Mouse (Mus musculus) MEL (cell line): ENCODE measurements around the gene Enox1. TPM values are rescaled to one million over a fixed set of nuclear protein-coding genes. Genes with fewer than 3 reads are reported as not detected.

Experiments
- DNase-seq: peaks from one replicate; pipeline ENCODE4 v3.0.0; 2011; ENCODE audit warnings: low read depth, low spot score
- H3K27ac ChIP-seq: 2 replicates; pipeline ENCODE4 v1.5.1; 2012; ENCODE audit warnings: low read depth, mild to moderate bottlenecking, control low read depth, low read length, moderate library complexity; ENCODE audit not compliant: control insufficient read depth
- H3K27me3 ChIP-seq, 2 experiments: fragments of 150-350 bp in 1 of 2; sonication (generic) in 1 of 2; 2 replicates each; pipeline ENCODE4 v1.6.1; 2012; ENCODE audit warnings: low read length in 2 of 2, mild to moderate bottlenecking in 2 of 2, improper control_type of control experiment in 1 of 2, moderate library complexity in 1 of 2; ENCODE audit not compliant: insufficient read depth in 2 of 2, control insufficient read depth in 1 of 2
- H3K36me3 ChIP-seq, 2 experiments: 2 replicates each; pipeline ENCODE4 v1.6.1; 2012 to 2014; ENCODE audit warnings: low read length in 2 of 2, improper control_type of control experiment in 1 of 2, inconsistent platforms in 1 of 2, mild to moderate bottlenecking in 1 of 2; ENCODE audit not compliant: insufficient read depth in 2 of 2, control insufficient read depth in 1 of 2
- H3K4me1 ChIP-seq, 2 experiments: fragments of 150-350 bp in 1 of 2; sonication (generic) in 1 of 2; 2 replicates each; pipeline ENCODE4 v1.6.1; 2012; ENCODE audit warnings: low read length in 2 of 2, improper control_type of control experiment in 1 of 2, mild to moderate bottlenecking in 1 of 2; ENCODE audit not compliant: insufficient read depth in 2 of 2, control insufficient read depth in 1 of 2
- H3K4me3 ChIP-seq, 2 experiments: fragments of 150-350 bp in 1 of 2; sonication (generic) in 1 of 2; 2 replicates each; pipeline ENCODE4 v1.5.1; 2012; ENCODE audit warnings: low read depth in 2 of 2, low read length in 2 of 2, mild to moderate bottlenecking in 2 of 2, moderate library complexity in 2 of 2, control low read depth in 1 of 2, improper control_type of control experiment in 1 of 2; ENCODE audit not compliant: control insufficient read depth in 1 of 2, insufficient read depth in 1 of 2
- H3K79me2 ChIP-seq: 2 replicates; pipeline ENCODE4 v1.6.1; 2012; ENCODE audit warnings: mild to moderate bottlenecking, low read length, moderate library complexity; ENCODE audit not compliant: control insufficient read depth, poor library complexity, insufficient read depth
- H3K9ac ChIP-seq: 2 replicates; pipeline ENCODE4 v1.6.1; 2012; ENCODE audit warnings: low read depth, mild to moderate bottlenecking, control low read depth, low read length, moderate library complexity; ENCODE audit not compliant: control insufficient read depth, poor library complexity, severe bottlenecking
- H3K9me3 ChIP-seq: fragments of 150-350 bp; sonication (generic); replicated peaks from 2 replicates; pipeline ENCODE4 v1.6.1; 2012; ENCODE audit warnings: mild to moderate bottlenecking, low read length, improper control_type of control experiment, moderate library complexity; ENCODE audit not compliant: insufficient read depth
- CHD1 ChIP-seq: IDR thresholded peaks from 2 replicates; pipeline ENCODE4 v1.6.1; 2012; ENCODE audit warnings: low read depth, mild to moderate bottlenecking, inconsistent platforms, low read length, improper control_type of control experiment
- CTCF ChIP-seq, 3 experiments: IDR thresholded peaks in 2 of 3; conservative IDR thresholded peaks in 1 of 3; 2 replicates each; pipeline ENCODE4 v1.5.1; 2011 to 2012; ENCODE audit warnings: low read length in 3 of 3, low read depth in 2 of 3, mild to moderate bottlenecking in 2 of 3, improper control_type of control experiment in 1 of 3, inconsistent platforms in 1 of 3, mixed read lengths in 1 of 3, moderate library complexity in 1 of 3; ENCODE audit not compliant: control insufficient read depth in 1 of 3, insufficient read depth in 1 of 3, poor library complexity in 1 of 3, severe bottlenecking in 1 of 3
- E2F4 ChIP-seq: IDR thresholded peaks from 2 replicates; pipeline ENCODE4 v1.6.1; 2011; ENCODE audit warnings: low read depth, low read length, improper control_type of control experiment, borderline replicate concordance
- EP300 ChIP-seq, 2 experiments: IDR thresholded peaks; 2 replicates each; pipeline ENCODE4 v1.6.1; 2011; ENCODE audit warnings: improper control_type of control experiment in 2 of 2, low read length in 2 of 2, low read depth in 1 of 2, mild to moderate bottlenecking in 1 of 2
- ETS1 ChIP-seq: IDR thresholded peaks from 2 replicates; pipeline ENCODE4 v1.6.1; 2012; ENCODE audit warnings: low read depth, mild to moderate bottlenecking, inconsistent platforms, low read length, improper control_type of control experiment, moderate library complexity
- GATA1 ChIP-seq: IDR thresholded peaks from 2 replicates; pipeline ENCODE4 v1.6.1; 2011; ENCODE audit warnings: low read depth, low read length, improper control_type of control experiment
- HCFC1 ChIP-seq: IDR thresholded peaks from 2 replicates; pipeline ENCODE4 v1.6.1; 2012; ENCODE audit warnings: low read depth, mild to moderate bottlenecking, inconsistent platforms, low read length, improper control_type of control experiment, moderate library complexity
- MAZ ChIP-seq: IDR thresholded peaks from 2 replicates; pipeline ENCODE4 v1.6.1; 2012; ENCODE audit warnings: low read depth, mild to moderate bottlenecking, inconsistent platforms, low read length, improper control_type of control experiment
- MEF2A ChIP-seq: IDR thresholded peaks from 2 replicates; pipeline ENCODE4 v1.6.1; 2014; ENCODE audit warnings: low read depth, mild to moderate bottlenecking, inconsistent platforms, low read length, improper control_type of control experiment; ENCODE audit not compliant: poor library complexity, insufficient replicate concordance, severe bottlenecking; ENCODE audit errors: extremely low read depth
- MXI1 ChIP-seq: IDR thresholded peaks from 2 replicates; pipeline ENCODE4 v1.6.1; 2011; ENCODE audit warnings: mild to moderate bottlenecking, low read depth, low read length, improper control_type of control experiment
- MYC ChIP-seq: IDR thresholded peaks from 2 replicates; pipeline ENCODE4 v1.6.1; 2011; ENCODE audit warnings: low read depth, mild to moderate bottlenecking, low read length, improper control_type of control experiment, moderate library complexity
- NRF1 ChIP-seq: IDR thresholded peaks from 2 replicates; pipeline ENCODE4 v1.6.1; 2014; ENCODE audit warnings: low read depth, mild to moderate bottlenecking, inconsistent platforms, low read length, improper control_type of control experiment, moderate library complexity; ENCODE audit not compliant: poor library complexity, insufficient read depth, severe bottlenecking
- POLR2A ChIP-seq, 2 experiments: IDR thresholded peaks; 2 replicates each; pipeline ENCODE4 v1.6.1; 2011 to 2012; ENCODE audit warnings: low read length in 2 of 2, mild to moderate bottlenecking in 2 of 2, control low read depth in 1 of 2, improper control_type of control experiment in 1 of 2, low read depth in 1 of 2, moderate library complexity in 1 of 2; ENCODE audit not compliant: control insufficient read depth in 1 of 2, insufficient read depth in 1 of 2, poor library complexity in 1 of 2
- POLR2AphosphoS2 ChIP-seq: IDR thresholded peaks from 2 replicates; pipeline ENCODE4 v1.6.1; 2011; ENCODE audit warnings: low read length, improper control_type of control experiment
- POLR2AphosphoS5 ChIP-seq: IDR thresholded peaks from 2 replicates; pipeline ENCODE4 v1.6.1; 2012; ENCODE audit warnings: low read depth, borderline replicate concordance, mild to moderate bottlenecking, inconsistent platforms, low read length, moderate library complexity, mixed read lengths
- RAD21 ChIP-seq: IDR thresholded peaks from 2 replicates; pipeline ENCODE4 v1.6.1; 2011; ENCODE audit warnings: mild to moderate bottlenecking, low read depth, low read length, improper control_type of control experiment
- SIN3A ChIP-seq: IDR thresholded peaks from 2 replicates; pipeline ENCODE4 v1.6.1; 2012; ENCODE audit warnings: low read length, improper control_type of control experiment, inconsistent platforms
- TAL1 ChIP-seq: IDR thresholded peaks from 2 replicates; pipeline ENCODE4 v1.6.1; 2012; ENCODE audit warnings: mild to moderate bottlenecking, inconsistent platforms, low read length, moderate library complexity, mixed read lengths
- UBTF ChIP-seq: IDR thresholded peaks from 2 replicates; pipeline ENCODE4 v1.6.1; 2012; ENCODE audit warnings: low read depth, mild to moderate bottlenecking, inconsistent platforms, low read length, improper control_type of control experiment, moderate library complexity, borderline replicate concordance; ENCODE audit not compliant: insufficient read depth
- USF2 ChIP-seq, 2 experiments: IDR thresholded peaks; 2 replicates each; pipeline ENCODE4 v1.6.1; 2011 to 2012; ENCODE audit warnings: improper control_type of control experiment in 2 of 2, low read length in 2 of 2, borderline replicate concordance in 1 of 2, inconsistent platforms in 1 of 2, low read depth in 1 of 2, mild to moderate bottlenecking in 1 of 2; ENCODE audit not compliant: insufficient read depth in 1 of 2
- ZC3H11A ChIP-seq: IDR thresholded peaks from 2 replicates; pipeline ENCODE4 v1.6.1; 2012; ENCODE audit warnings: low read depth, mild to moderate bottlenecking, inconsistent platforms, low read length, improper control_type of control experiment
- ZMIZ1 ChIP-seq: IDR thresholded peaks from 2 replicates; pipeline ENCODE4 v1.6.1; 2012; ENCODE audit warnings: low read depth, mild to moderate bottlenecking, inconsistent platforms, low read length, improper control_type of control experiment, moderate library complexity
- polyA plus RNA-seq, 2 experiments: library from polyadenylated mRNA; stranded (reverse) in 1 of 2; unstranded in 1 of 2; fragments of >175 nt in 1 of 2; fragments of >200 nt in 1 of 2; gene quantifications; 2 replicates each; pipeline versions ENCODE4 v1.2.1 to v1.2.4; 2012; ENCODE audit warnings: low replicate concordance in 2 of 2, low read depth in 1 of 2; ENCODE audit not compliant: insufficient read length in 2 of 2, insufficient read depth in 1 of 2, missing spikeins in 1 of 2
- total RNA-seq: library from RNA; depleted of rRNA; stranded (reverse); fragments of 300-350 nt; gene quantifications from 2 replicates; pipeline ENCODE4 v1.2.3, GENCODE M21; 2012

Enox1 gene
- total and polyA plus RNA-seq, 3 experiments = not detected

DNA sequence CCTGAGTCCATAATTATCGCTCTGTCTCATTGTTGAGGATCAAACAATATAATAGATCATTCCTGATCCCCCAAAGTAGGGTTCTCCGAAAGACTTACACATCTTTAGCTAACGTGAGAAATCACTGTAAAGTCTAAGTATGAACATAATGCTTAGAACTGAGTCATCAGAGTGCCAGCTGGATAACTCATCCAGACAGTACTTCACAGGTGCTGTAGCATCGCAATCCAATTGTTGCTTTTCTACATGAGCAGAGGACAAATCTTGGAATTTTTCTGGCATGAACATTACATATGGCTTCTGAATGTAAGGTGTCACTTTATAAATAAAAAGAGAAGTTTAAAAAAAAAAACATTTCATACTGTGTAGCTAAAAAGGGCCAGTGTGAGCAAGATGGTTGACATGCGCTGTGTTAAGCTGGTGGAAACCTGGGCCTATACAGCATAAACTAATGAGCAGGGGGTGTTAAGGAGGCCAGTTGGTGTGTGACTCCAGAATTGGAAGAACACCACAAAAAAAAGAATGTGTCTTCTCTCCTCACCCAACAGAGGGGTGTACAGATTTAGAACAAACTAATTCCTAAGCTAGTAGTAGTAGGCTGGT is 588.2 kb downstream of the Enox1 start:
- H3K4me3 ChIP-seq = no peak overlapping the region
- TF ChIP-seq MYC (no peak), RAD21 (no peak), ETS1 (no peak), MXI1 (no peak), UBTF (no peak), NRF1 (no peak), MEF2A (no peak), TAL1 (no peak), POLR2A (IDR thresholded peaks at IDR 0.05; ENCODE audit: control insufficient read depth in 1 of 2, insufficient read depth in 1 of 2, low read depth in 1 of 2, low read length in 2 of 2, poor library complexity in 1 of 2) (no peak), POLR2AphosphoS5 (no peak), ZMIZ1 (no peak), MAZ (no peak), E2F4 (no peak), EP300 (IDR thresholded peaks at IDR 0.05; ENCODE audit: low read depth in 1 of 2, low read length in 2 of 2) (no peak), SIN3A (no peak), USF2 (IDR thresholded peaks at IDR 0.05; ENCODE audit: borderline replicate concordance in 1 of 2, insufficient read depth in 1 of 2, low read depth in 1 of 2, low read length in 2 of 2) (no peak), CHD1 (no peak)
- DNase-seq = no peak

DNA sequence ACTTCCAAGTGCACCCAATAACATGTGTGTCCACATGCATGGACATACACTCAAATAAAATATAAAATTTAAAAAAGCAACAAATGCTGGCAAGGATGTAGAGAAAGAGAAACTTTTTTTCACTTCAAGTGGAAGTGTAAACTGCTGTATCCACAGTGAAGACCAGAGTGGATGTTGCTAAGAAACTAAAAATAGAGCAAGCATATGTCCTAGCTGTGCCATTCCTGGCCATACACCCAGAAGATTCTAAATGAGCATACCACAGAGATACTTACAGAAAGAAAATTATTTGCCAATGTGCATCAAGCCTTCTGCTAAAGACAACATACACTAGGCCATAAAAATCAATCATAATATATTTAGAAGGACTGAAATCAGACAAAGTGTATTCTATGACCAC is 592.4 kb downstream of the Enox1 start:
- TF ChIP-seq E2F4 = no peak
- TF ChIP-seq POLR2A (IDR thresholded peaks at IDR 0.05; ENCODE audit: control insufficient read depth in 1 of 2, insufficient read depth in 1 of 2, low read depth in 1 of 2, low read length in 2 of 2, poor library complexity in 1 of 2) = no peak
- no peak for TF ChIP-seq TAL1
- TF ChIP-seq MXI1 = no peak
- TF ChIP-seq CTCF (IDR thresholded peaks at IDR 0.05 in 2 of 3, conservative IDR thresholded peaks at IDR 0.05 in 1 of 3; ENCODE audit: control insufficient read depth in 1 of 3, insufficient read depth in 1 of 3, low read depth in 2 of 3, low read length in 3 of 3, poor library complexity in 1 of 3, severe bottlenecking in 1 of 3) = no peak
- TF ChIP-seq EP300 (IDR thresholded peaks at IDR 0.05; ENCODE audit: low read depth in 1 of 2, low read length in 2 of 2) = no peak
- TF ChIP-seq ZC3H11A = no peak
- TF ChIP-seq POLR2AphosphoS5 = no peak
- no peak for TF ChIP-seq ETS1
- no peak for TF ChIP-seq HCFC1
- no peak for TF ChIP-seq POLR2AphosphoS2
- TF ChIP-seq GATA1 = no peak
- Histone ChIP-seq H3K27ac (no peak overlapping the region), H3K9ac (no peak overlapping the region), H3K9me3 (no peaks in the 10 kb centered on the region), H3K79me2 (no peaks in the 10 kb centered on the region), H3K27me3 (no peaks in the 10 kb centered on the region), H3K4me3 (no peak overlapping the region), H3K4me1 (no peaks in the 10 kb centered on the region), H3K36me3 (no peaks in the 10 kb centered on the region)
- DNase-seq = no peak

More for the DNA sequence above, 588.2 kb downstream of the Enox1 start:
- H3K9ac ChIP-seq = no peak overlapping the region
- H3K36me3 ChIP-seq = no peaks in the 10 kb centered on the region
- no peaks in the 10 kb centered on the region for H3K27me3 ChIP-seq
- no peak overlapping the region for H3K27ac ChIP-seq
- H3K4me1 ChIP-seq = no peaks in the 10 kb centered on the region
- H3K9me3 ChIP-seq = no peaks in the 10 kb centered on the region
- H3K79me2 ChIP-seq = no peaks in the 10 kb centered on the region
